Mouse (Mus musculus) forebrain, embryonic 12.5 days (tissue): ENCODE measurements at regions not wholly inside any gene's neighbourhood (a gene's known extent, or its start where the extent isn't known, plus 50 kb on each side); places are given as distances from the start of the nearest gene placed in this dataset.

Source experiments
- ATAC-seq: fragments of 200-750 bp; cut with Nextera tagmentation; 2 replicates; pipeline ENCODE4 v1.8.0; 2017; ENCODE audit warnings: moderate TSS enrichment; ENCODE audit not compliant: low FRiP score
- H3K27ac ChIP-seq: fragments of 300-500 bp; sonication (generic); 2 replicates; pipeline ENCODE4 v1.5.1; 2016; ENCODE audit warnings: mild to moderate bottlenecking
- H3K27me3 ChIP-seq: fragments of 300-500 bp; sonication (generic); 2 replicates; pipeline ENCODE4 v1.6.1; 2016; ENCODE audit warnings: mild to moderate bottlenecking
- H3K36me3 ChIP-seq: fragments of 300-500 bp; sonication (generic); replicated peaks from 2 replicates; pipeline ENCODE4 v1.6.1; 2016; ENCODE audit warnings: mild to moderate bottlenecking
- H3K4me1 ChIP-seq: fragments of 300-500 bp; sonication (generic); 2 replicates; pipeline ENCODE4 v1.6.1; 2016
- H3K4me2 ChIP-seq: fragments of 300-500 bp; sonication (generic); 2 replicates; pipeline ENCODE4 v1.6.1; 2016; ENCODE audit warnings: mild to moderate bottlenecking, moderate library complexity
- H3K4me3 ChIP-seq: fragments of 300-500 bp; sonication (generic); replicated peaks from 2 replicates; pipeline ENCODE4 v1.5.1; 2016; ENCODE audit warnings: mild to moderate bottlenecking
- H3K9ac ChIP-seq: fragments of 300-500 bp; sonication (generic); 2 replicates; pipeline ENCODE4 v1.6.1; 2016; ENCODE audit warnings: mild to moderate bottlenecking
- H3K9me3 ChIP-seq: fragments of 300-500 bp; sonication (generic); 2 replicates; pipeline ENCODE4 v1.6.1; 2016
- WGBS: fragments of 180-500 bp; shearing (Covaris S2); methylation state at CpG from one replicate; pipeline ENCODE4 v1.1.7; 2016; 5-methylcytosine and 5-hydroxymethylcytosine counted together

DNA sequence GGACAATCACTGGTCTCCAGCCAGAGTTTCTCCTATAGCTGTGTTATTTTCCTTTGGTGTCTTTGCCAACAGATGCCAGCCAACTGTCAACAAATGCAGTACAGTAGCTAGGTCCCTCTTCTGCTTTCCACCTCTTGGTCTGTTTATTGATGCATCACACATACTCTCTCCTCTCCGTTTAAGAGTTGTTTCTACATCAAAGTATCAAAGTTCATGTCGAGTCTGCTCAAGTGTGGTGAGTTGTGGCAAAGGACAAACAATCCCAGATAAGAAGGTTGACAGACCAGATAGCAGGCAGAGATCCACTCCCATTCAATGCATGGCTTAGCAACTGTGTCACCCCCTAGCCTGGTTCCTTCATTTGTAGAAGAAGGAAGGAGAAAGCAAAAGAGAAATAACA, 123.6 kb downstream of the Chic2 start:
- H3K4me3 ChIP-seq = no peak overlapping the region
- no peak overlapping the region for H3K4me2 ChIP-seq
- 78% methylated on average over 2 of the region's 2 CpGs for WGBS
- H3K4me1 ChIP-seq = no peaks in the 10 kb centered on the region
- H3K9me3 ChIP-seq = no peaks in the 10 kb centered on the region
- H3K27me3 ChIP-seq = no peaks in the 10 kb centered on the region
- H3K27ac ChIP-seq = no peak overlapping the region
- no peak for ATAC-seq
- H3K9ac ChIP-seq = no peak overlapping the region
- no peaks in the 10 kb centered on the region for H3K36me3 ChIP-seq

- no peak for ATAC-seq
Observed at GRCm38 (mm10) chr5:74920490-74920889, 124.1 kb downstream of the Chic2 start.

DNA sequence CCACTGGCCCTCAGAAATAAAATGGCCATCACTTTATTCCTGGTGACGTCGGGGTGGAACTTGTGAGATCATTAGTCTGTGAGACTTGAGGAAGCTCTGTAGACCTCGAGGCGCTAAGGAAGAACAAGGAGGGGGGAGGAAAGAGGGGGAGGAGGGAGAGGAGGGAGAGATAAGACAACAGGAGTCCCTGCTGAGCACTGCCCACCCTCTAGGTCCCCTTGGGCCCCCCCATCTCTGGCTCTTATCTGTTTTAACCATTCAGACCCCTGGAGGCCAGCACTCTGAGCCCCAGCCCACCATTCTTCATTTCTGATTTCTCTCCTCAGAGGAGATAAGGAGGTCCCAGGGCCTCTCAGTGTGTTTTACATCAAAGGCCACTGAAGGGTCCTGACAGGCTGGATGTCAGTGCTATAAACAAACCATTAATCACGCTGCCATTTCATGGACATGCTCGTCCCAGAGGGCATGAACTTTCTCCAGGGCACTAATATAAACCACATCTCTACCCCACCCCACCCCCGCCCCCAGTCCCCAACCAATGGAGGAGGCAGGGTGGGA, 139.0 kb downstream of the Chic2 start:
- Histone ChIP-seq H3K27ac (no peak overlapping the region), H3K36me3 (no peaks in the 10 kb centered on the region), H3K4me3 (no peak overlapping the region), H3K27me3 (no peaks in the 10 kb centered on the region), H3K9me3 (0 out of 2 replicates have a peak, but pooled peaks cover 3% of the 10 kb centered on the region), H3K4me2 (no peak overlapping the region), H3K9ac (no peak overlapping the region), H3K4me1 (no peaks in the 10 kb centered on the region)
- ATAC-seq = no peak
- 63% methylated on average over 7 of the region's 7 CpGs for WGBS

More at GRCm38 (mm10) chr5:74920490-74920889, 124.1 kb downstream of the Chic2 start:
- H3K9ac ChIP-seq = no peak overlapping the region
- 56% methylated on average over 5 of the region's 5 CpGs for WGBS
- H3K4me3 ChIP-seq = no peak overlapping the region
- no peaks in the 10 kb centered on the region for H3K4me1 ChIP-seq
- H3K36me3 ChIP-seq = no peaks in the 10 kb centered on the region
- H3K4me2 ChIP-seq = no peak overlapping the region
- H3K27ac ChIP-seq = no peak overlapping the region
- no peaks in the 10 kb centered on the region for H3K9me3 ChIP-seq
- no peaks in the 10 kb centered on the region for H3K27me3 ChIP-seq

- Histone ChIP-seq H3K27ac (no peak overlapping the region), H3K4me2 (no peak overlapping the region), H3K27me3 (no peaks in the 10 kb centered on the region), H3K4me3 (no peak overlapping the region), H3K36me3 (no peaks in the 10 kb centered on the region), H3K9me3 (0 out of 2 replicates have a peak, but pooled peaks cover 3% of the 10 kb centered on the region), H3K4me1 (no peaks in the 10 kb centered on the region), H3K9ac (no peak overlapping the region)
- ATAC-seq = no peak
- WGBS = 69% methylated on average over 7 of the region's 7 CpGs
Observed at GRCm38 (mm10) chr5:74904927-74905503, 139.6 kb downstream of the Chic2 start.

DNA sequence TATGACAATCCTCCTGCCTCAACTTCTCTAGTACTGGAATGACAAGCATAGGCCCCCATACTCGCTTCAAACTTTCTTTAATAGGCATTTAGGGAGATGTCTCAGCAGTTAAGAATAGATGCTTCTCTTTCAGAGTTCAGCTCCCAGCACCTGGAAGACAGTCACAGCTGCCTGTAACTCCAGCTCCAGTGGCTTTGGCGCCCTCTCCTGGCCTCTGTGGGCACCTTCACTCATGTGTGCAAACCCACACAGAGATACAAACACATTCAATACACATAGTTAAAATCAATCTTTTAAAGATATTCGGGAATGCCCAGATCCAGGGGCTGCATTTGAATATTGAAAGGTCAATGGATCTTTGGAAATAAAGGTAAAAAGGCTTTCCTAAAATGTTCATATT, 140.2 kb downstream of the Chic2 start:
- H3K4me1 ChIP-seq = no peaks in the 10 kb centered on the region
- 79% methylated on average over 3 of the region's 3 CpGs for WGBS
- no peak overlapping the region for H3K4me2 ChIP-seq
- ATAC-seq = no peak
- no peak overlapping the region for H3K27ac ChIP-seq
- no peak overlapping the region for H3K4me3 ChIP-seq
- no peak overlapping the region for H3K9ac ChIP-seq
- no peaks in the 10 kb centered on the region for H3K27me3 ChIP-seq
- H3K36me3 ChIP-seq = no peaks in the 10 kb centered on the region
- 0 out of 2 replicates have a peak, but pooled peaks cover 3% of the 10 kb centered on the region for H3K9me3 ChIP-seq

- no peak overlapping the region for H3K4me2 ChIP-seq
- 97% methylated on average over 6 of the region's 6 CpGs for WGBS
- no peak overlapping the region for H3K4me3 ChIP-seq
- no peaks in the 10 kb centered on the region for H3K27me3 ChIP-seq
- no peak overlapping the region for H3K9ac ChIP-seq
- no peak for ATAC-seq
- H3K36me3 ChIP-seq = no peaks in the 10 kb centered on the region
- no peaks in the 10 kb centered on the region for H3K4me1 ChIP-seq
- H3K9me3 ChIP-seq = 0 out of 2 replicates have a peak, but pooled peaks cover 3% of the 10 kb centered on the region
- no peak overlapping the region for H3K27ac ChIP-seq
Observed at GRCm38 (mm10) chr5:74903711-74904110, 140.9 kb downstream of the Chic2 start.

DNA sequence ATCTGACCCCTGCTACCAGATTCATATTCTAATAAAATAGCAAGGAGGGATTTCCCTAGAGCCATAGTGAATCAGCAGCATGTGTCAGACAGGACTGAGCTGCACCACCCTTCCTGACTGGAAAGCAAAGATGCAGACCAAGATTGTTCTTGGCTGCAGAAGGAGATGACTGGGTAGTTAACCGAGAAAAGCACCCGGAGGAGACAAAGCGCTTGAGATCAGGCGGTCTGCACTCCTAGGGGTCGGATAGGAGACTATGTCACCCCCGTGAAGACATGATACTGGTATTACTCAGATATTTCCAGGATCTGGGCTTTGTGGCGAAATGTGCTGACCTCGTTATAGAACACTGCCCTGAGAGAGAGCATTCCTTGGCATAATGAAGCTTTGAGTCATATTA, 147.4 kb downstream of the Chic2 start:
- no peak overlapping the region for H3K4me3 ChIP-seq
- no peaks in the 10 kb centered on the region for H3K36me3 ChIP-seq
- no peaks in the 10 kb centered on the region for H3K9me3 ChIP-seq
- no peaks in the 10 kb centered on the region for H3K27me3 ChIP-seq
- H3K4me1 ChIP-seq = no peaks in the 10 kb centered on the region
- H3K9ac ChIP-seq = no peak overlapping the region
- WGBS = 86% methylated on average over 8 of the region's 8 CpGs
- H3K4me2 ChIP-seq = no peak overlapping the region
- H3K27ac ChIP-seq = no peak overlapping the region
- no peak for ATAC-seq

DNA sequence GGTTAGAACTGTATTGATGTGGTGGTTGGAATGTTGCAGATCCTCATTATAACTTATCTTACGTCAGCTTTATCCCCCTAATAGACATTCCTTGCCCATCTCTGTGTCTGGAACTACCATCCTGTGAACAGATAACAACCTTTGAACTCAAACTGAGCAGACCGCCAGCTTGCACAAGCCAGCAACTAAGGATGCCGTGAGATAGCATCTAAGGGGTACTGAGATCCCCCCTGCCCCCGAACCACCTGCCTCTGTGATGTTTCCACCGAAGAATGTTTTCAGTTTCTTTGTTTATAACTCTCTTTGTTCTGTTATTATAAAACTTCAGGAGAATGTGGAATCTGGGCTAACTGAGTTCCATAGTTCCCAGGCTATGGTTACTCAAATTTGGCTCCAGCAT, 151.3 kb downstream of the Chic2 start:
- no peak for ATAC-seq
- H3K4me3 ChIP-seq = no peak overlapping the region
- WGBS = 74% methylated on average over 5 of the region's 5 CpGs
- no peak overlapping the region for H3K27ac ChIP-seq
- no peaks in the 10 kb centered on the region for H3K27me3 ChIP-seq
- no peak overlapping the region for H3K4me2 ChIP-seq
- no peak overlapping the region for H3K9ac ChIP-seq
- no peaks in the 10 kb centered on the region for H3K36me3 ChIP-seq
- H3K4me1 ChIP-seq = no peaks in the 10 kb centered on the region
- H3K9me3 ChIP-seq = no peaks in the 10 kb centered on the region

DNA sequence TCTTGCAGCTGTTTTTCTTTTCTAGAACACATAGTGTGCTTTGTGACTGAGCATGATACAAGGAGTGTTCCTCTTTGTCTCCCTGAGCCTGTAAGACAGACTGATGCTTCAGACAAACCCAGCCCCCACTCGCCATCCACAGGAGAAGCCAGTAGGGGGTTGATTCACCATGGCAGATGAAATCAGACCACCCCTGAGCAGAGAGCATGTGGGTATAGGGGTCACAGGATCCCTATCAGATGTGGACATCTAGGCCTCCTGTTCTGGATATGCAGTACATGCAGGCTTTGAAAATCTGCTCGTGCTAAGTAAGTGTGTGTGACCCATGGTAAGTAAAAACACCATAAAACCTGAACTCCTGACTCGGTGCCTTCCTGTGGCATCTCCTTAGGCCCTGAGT, 153.0 kb downstream of the Chic2 start:
- ATAC-seq = no peak
- Histone ChIP-seq H3K4me3 (no peak overlapping the region), H3K4me2 (no peak overlapping the region), H3K4me1 (no peaks in the 10 kb centered on the region), H3K9ac (no peak overlapping the region), H3K27me3 (no peaks in the 10 kb centered on the region), H3K27ac (no peak overlapping the region), H3K36me3 (no peaks in the 10 kb centered on the region), H3K9me3 (no peaks in the 10 kb centered on the region)
- WGBS = 59% methylated on average over 3 of the region's 3 CpGs

DNA sequence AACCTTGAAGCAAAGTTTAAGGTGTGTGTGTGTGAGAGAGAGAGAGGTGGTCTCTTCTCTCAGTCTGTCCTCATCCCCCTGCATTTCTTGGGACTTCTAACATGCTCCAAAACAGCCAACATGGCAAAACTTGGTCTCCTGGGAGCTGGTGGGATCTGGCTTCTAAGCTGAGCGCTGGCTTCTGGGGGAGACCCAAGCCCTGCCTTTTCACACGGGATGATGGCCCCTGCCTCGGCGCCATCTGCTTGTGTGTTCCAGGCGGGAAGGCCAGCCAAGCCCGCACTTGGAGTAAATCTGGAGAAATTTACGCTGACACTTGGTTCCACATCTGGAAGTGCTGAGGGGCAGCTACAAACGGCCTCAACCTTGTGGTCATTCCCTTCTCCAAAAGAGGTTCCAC, 155.6 kb downstream of the Chic2 start:
- Histone ChIP-seq H3K4me1 (no peaks in the 10 kb centered on the region), H3K4me2 (no peak overlapping the region), H3K9ac (no peak overlapping the region), H3K27me3 (no peaks in the 10 kb centered on the region), H3K36me3 (no peaks in the 10 kb centered on the region), H3K4me3 (no peak overlapping the region), H3K9me3 (no peaks in the 10 kb centered on the region; the same call in 1 of the 2 replicates), H3K27ac (no peak overlapping the region)
- ATAC-seq = no peak
- WGBS = 81% methylated on average over 8 of the region's 8 CpGs

- no peak overlapping the region for H3K9ac ChIP-seq
- H3K36me3 ChIP-seq = no peaks in the 10 kb centered on the region
- no peaks in the 10 kb centered on the region for H3K4me1 ChIP-seq
- no peak overlapping the region for H3K4me3 ChIP-seq
- no peaks in the 10 kb centered on the region; the same call in 1 of the 2 replicates for H3K9me3 ChIP-seq
- H3K27ac ChIP-seq = no peak overlapping the region
- no peaks in the 10 kb centered on the region for H3K27me3 ChIP-seq
- ATAC-seq = no peak
- no peak overlapping the region for H3K4me2 ChIP-seq
- WGBS = 78% methylated on average over 3 of the region's 3 CpGs
Observed at GRCm38 (mm10) chr5:74885958-74886357, 158.6 kb downstream of the Chic2 start.

DNA sequence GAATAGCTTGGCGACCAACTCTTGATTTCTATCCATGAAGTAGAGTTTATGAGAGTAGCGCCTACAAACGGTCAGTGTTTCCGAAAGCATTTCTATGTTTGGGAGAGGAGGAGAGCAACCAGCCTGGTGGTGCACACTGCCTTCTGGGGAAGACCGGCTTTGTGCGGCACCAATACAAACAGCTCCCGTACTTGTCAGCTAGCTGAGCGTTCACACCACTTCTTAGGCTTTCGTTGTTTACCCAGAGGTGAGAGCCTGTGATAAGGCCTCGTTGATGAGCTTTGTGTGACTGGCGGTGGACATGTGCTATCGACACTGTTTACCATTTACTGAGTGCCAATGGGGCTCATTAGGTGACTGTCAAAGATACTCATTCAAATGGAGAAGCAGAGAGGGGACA, 162.0 kb downstream of the Chic2 start:
- ATAC-seq = no peak
- Histone ChIP-seq H3K4me3 (no peak overlapping the region), H3K9ac (no peak overlapping the region), H3K9me3 (no peaks in the 10 kb centered on the region; the same call in 1 of the 2 replicates), H3K27ac (no peak overlapping the region), H3K4me1 (peaks cover 12% of the 10 kb centered on the region; the same call in 1 of the 2 replicates), H3K27me3 (no peaks in the 10 kb centered on the region), H3K4me2 (no peak overlapping the region), H3K36me3 (no peaks in the 10 kb centered on the region)
- 83% methylated on average over 12 of the region's 12 CpGs for WGBS

DNA sequence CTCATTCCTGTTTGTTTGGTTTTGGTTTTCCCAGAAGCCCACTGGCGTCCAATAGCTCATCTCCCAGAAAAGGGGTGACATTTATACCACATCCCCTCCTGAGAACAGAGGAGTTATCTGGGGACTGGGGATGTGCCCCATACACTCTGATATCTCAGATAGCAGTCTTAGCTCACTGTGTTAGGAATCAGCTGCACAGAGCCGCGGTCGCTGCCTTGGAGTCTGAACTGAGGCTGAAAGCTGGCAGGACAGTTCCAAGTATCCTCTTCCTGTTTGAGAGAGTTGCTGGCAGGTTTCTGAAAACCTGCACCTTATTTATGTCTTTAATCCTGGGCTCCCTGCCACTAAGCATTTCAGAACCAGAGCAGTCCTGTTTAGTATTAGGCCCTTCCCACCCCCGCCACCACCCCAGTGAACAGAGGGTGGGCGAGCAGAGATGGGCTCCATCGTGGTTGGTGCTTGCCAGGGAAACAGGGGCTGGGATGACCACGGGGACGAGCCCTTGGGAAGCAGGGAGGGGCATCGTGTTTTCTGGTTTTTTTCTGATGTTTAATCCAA, 163.8 kb downstream of the Chic2 start:
- Histone ChIP-seq H3K27me3 (no peaks in the 10 kb centered on the region), H3K9ac (no peak overlapping the region), H3K9me3 (no peaks in the 10 kb centered on the region; the same call in 1 of the 2 replicates), H3K4me3 (no peak overlapping the region), H3K27ac (no peak overlapping the region), H3K4me1 (peaks cover 12% of the 10 kb centered on the region; the same call in 1 of the 2 replicates), H3K4me2 (no peak overlapping the region), H3K36me3 (no peaks in the 10 kb centered on the region)
- WGBS = 84% methylated on average over 10 of the region's 10 CpGs
- ATAC-seq = no peak
